Mouse (Mus musculus): ENCODE data around the gene Thap4.
A peak's percentile ranks its signal among the peaks of the same experiment; 100 is the strongest.
"Not testable (repeated sequence)": the region's sequence is repeated elsewhere in the genome, so short reads cannot be mapped to it uniquely, and the experiment has no call there.

Gene Thap4

DNA sequence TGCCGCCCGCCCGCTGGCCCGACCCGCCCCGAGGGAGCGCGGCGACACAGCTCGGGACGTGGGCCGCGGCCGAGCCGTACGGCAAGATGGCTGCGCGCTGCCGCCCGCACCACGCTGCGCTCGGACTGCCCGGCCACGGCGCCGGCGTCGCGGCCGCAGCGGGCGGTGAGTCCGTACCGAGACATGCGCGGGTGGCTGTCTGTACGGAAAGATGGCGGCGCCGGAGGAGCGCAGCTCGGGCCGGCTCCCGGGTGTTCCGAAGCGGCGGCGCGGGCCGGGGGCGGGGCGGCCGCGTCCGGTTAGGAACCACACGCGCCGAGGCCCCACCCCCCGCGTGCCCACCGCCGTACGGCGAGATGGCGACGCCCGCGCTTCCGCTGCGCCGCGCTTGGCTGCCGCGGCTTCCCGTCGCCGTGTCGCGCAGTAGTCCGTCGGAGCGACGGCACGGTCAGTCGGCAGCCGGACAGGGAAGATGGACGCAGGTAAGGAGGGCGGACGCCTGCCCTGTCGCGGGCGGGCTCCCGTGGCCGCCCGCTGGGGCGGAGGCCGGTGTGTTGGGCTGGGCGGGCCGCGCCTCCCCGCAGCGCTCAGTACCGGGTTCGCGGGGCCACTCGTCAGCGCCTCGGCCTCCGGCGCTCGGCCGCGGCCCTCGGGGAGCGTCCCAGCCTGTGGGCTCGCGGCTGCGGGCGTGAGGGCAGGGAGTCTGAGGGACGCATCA, at the start of gene Thap4:
Thap4 (minus strand) TSS at position 292 of the 718 bp plus-strand sequence.
- DNase-seq (ENCODE audit: low read depth, low spot score), result peak; percentile 91

DNA sequence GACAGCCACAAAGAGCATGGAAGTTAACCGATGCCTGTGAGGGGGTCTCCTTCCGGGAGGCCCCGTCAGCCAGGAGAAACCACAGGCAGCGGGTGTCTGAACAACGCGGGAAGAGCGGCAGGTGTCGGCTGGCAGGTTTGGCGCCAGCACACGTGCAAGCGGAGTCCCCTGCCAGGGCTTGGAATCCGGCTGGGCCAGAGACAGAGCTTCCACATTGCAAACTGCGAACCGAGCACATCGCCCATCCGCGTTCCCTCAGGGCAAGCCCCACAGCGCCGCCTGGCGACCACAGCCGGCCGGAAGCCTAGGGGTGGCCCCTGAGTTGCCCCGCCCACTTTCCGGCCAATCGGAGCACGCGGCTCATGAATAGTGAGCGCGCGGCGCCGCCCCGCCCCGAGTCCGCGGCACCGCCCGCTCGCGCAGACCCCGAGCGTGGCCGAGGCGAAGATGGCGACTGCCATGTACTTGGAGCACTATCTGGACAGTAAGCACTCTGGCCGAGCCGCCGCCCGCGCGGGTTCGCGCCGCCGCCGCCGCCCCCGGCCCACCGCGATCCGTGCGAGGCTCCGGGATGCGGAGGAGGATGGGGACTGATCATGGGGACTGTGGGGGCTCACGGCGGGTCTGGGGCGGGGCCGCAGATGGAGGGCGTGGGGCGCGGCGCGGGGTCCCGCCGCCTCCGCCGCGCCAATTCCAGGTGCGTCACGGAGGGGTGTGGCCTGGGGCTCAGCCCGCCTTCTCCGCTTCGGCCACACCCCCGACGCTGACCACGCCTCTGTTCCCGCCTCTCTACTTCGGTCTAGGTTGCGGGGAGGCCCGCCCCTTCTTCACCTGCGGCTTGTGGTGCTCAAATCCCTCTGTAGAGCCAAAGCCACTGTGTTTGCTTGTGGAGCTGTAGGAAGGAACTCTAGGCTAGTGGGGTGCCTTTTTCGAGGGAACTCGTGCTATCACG, 49.2 kb upstream of the Thap4 start, which contains the start of gene Ing5:
Ing5 (plus strand) TSS at position 410 of the 952 bp plus-strand sequence.
- peak; percentile 98 for DNase-seq (ENCODE audit: low read depth, low spot score)

- DNase-seq (ENCODE audit: low read depth, low spot score), result peak; percentile 23
These were observed 48.1 kb upstream of the Thap4 start for GRCm38 (mm10) chr1:93802771-93803170.

- DNase-seq (ENCODE audit: low read depth, low spot score), result peak; percentile 97
These were observed 47.1 kb upstream of the Thap4 start, which contains the start of gene Dtymk for GRCm38 (mm10) chr1:93801741-93802238. Gene Dtymk, minus strand, starts transcription at chr1:93801934.

DNA sequence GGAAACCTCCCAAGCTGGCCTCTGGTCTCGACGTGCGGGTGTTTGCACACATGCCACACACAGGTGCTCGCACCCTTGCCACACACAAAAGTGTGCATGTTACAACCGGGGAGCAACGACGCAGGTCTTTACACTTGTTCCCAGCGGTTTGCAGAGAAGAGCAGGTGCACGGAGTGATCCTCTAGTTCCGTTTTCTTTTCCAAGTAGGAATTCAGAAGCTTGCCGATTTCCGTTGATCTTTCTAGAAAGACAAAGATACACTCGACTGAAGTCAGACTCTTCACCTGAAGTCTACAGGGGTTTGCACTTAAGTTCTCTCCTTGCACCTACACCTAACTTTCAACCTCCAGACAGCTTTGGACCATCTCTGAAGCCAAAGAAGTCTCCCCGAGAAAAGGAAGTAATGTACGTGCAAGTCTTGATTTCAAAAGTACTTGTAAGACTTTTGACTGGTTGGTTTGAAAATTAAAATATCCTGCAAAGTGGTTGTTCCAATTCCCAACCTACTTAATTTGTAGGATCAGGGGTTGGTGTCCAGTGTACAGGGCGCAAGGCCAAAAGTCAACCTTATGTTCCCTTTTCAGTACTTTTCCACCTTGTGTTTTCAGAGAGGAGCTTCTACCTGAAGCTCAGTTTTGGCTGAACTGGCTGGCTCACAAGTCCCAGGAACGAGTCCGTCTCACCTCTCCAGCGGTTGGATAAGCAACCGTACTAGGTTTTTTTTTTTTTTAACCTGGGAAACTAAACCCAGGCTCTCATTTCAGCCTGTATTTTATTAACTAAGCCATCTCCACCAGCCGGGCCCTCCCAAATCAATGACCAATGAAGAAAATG, 46.2 kb upstream of the Thap4 start:
- DNase-seq (ENCODE audit: low read depth, low spot score), result peak; percentile 3

GRCm38 (mm10) chr1:93795886-93796285, 41.2 kb upstream of the Thap4 start:
- no peak for DNase-seq (ENCODE audit: low read depth, low spot score)

GRCm38 (mm10) chr1:93794526-93794925, 39.9 kb upstream of the Thap4 start:
- DNase-seq (ENCODE audit: low read depth, low spot score), result no peak

DNA sequence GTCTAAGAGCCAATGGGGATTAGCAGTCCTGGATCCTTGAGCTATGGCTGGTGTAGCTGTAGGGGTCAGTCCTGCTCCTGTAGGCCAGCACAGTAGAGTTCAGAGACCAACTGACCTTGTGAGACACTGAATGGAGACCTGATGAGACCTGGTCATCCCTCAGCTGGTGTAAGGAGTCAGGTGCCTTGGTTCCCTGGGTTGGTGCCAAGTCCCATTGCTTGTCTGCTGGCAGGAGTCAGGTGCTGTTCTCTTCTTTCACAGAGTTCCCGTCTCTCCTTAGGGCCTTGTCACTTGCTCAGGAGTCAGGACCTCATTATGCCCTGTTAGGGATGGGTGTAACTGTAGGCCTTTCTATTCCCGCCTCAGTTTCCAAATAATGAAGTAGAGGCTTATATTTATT, 32.2 kb upstream of the Thap4 start:
- no peak for DNase-seq (ENCODE audit: low read depth, low spot score)

DNA sequence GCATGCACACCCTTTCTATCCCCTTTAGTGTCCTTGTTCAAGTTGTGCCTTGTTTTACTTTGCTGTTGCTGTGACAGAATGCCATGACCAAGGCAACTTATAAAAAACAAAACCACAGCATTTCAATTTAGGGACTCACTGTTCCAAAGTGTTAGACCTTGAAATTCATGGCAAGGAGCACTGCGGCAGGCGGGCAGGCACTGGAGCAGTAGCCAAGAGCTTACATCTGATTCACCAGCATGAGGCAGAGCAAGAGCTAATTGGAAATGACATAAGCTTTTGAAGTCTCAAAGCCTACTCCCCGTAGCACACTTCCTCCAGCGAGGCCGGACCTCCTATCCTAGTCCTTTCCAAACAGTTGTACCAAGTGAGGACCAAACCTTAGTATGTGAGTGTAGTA, 22.0 kb upstream of the Thap4 start:
- no peak for DNase-seq (ENCODE audit: low read depth, low spot score)

GRCm38 (mm10) chr1:93769901-93770300, 15.2 kb upstream of the Thap4 start:
- no peak for DNase-seq (ENCODE audit: low read depth, low spot score)

DNA sequence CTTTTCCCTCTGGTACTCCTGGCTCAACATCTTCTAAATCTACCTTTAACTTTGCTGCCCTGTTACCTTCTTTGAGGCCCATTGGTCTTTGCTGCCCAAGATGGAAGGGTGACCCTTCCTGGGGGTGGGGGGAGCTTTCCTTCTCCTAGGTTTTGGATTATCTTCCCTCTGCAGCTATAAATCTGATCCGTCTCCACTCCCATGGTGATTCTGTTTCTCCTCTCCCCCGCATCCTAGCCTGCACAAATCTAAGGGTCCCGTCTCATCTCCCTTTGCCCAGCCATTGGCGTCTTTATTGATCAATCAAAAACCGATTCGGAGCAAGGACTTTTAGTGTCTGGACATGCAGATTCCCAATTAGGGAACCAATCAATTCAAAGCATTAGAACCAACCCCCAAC, 12.9 kb upstream of the Thap4 start:
- no peak for DNase-seq (ENCODE audit: low read depth, low spot score)

- no peak for DNase-seq (ENCODE audit: low read depth, low spot score)
These were observed 10.4 kb upstream of the Thap4 start for GRCm38 (mm10) chr1:93764871-93765591.

GRCm38 (mm10) chr1:93763531-93763930, 8.9 kb upstream of the Thap4 start:
- DNase-seq (ENCODE audit: low read depth, low spot score), result not testable (repeated sequence)

DNA sequence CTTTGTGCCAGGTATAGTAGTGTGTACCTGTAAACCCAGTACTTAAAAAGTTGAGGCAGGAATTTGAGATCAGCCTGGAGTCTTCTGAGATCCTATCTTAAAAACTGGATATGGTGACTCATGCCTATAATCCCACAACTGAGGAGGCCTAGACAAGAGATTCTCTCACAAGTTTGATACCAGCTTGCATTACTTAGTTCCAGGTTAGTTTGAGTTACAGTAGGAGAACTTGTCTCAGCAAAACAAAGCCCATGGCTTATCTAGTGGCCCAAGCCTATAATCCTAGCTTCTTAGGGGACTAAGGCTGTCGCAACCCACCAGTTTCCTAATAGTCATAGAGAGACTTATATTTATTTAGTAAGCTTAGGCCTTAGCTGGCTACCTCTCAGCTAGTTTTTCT, 5.4 kb upstream of the Thap4 start:
- DNase-seq (ENCODE audit: low read depth, low spot score), result no peak

DNA sequence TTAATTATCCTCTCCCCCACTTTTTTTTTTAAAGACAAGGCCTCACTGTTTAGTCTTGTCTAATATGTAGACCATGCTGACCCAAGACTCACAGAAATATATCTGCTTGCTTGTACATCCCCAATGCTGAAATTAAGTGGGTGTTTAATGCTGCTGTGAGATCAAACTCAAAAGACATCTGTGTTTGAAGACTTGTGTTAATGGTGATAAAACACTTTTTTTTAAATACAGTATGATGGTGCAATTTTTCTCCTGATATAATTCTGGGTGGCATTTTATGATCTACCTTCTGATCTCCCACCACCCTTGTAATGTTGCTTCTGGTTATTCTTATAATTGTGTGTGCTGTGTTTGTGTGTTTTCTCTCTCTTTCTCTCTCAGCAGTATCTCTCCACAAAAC, 1.5 kb upstream of the Thap4 start:
- DNase-seq (ENCODE audit: low read depth, low spot score), result no peak

GRCm38 (mm10) chr1:93755618-93756017, 954 bp upstream of the Thap4 start:
- no peak for DNase-seq (ENCODE audit: low read depth, low spot score)

DNA sequence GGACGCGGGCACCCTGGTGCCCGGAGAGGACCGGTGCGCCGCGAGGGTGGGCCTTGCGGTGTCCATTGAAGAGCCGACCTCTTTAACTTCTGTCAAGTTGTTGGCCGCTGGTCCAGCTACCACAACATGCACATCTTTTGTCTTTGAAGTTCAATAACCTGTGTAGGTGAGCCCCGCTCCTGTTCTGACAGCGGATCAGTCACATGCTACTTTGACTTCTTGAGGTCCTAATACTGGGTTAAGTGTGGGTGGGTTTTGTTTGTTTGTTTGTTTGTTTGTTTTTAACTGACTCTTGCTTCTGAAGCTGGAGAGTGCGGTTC, 587 bp upstream of the Thap4 start:
- DNase-seq (ENCODE audit: low read depth, low spot score), result no peak

DNA sequence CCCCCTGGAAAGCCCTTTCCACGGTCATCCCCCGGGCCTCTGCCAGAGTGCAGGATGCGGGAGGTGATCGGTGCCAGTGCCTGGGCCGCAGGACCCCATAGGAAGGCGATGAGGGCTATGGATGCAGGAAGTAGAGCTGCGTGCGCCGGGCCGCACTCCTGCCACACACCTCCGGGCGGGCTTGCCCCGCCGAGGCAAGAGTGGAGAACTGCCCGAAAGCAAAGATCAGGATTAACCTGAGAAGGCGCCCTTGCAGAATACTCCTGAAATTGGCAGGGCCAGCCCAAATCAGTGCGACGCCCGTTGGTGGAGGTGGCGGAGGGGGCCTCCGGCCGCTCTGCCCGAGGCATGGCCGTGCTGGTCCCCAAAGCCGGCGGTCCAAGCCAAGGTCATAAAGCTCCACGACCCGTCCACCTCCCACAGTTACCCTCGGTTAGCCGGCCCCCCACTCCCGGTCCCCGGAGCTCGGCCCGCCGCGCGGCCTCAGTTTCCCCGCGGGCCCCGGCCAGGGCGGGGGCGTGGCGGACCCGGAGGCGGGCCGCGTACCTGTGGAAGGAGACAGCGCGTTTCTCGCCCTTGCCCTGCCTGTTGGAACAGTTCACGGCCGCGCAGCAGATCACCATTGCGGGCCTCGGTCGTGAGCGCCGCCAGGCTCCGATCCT, 622 bp downstream of the Thap4 start:
- DNase-seq (ENCODE audit: low read depth, low spot score), result peak; percentile 38

DNA sequence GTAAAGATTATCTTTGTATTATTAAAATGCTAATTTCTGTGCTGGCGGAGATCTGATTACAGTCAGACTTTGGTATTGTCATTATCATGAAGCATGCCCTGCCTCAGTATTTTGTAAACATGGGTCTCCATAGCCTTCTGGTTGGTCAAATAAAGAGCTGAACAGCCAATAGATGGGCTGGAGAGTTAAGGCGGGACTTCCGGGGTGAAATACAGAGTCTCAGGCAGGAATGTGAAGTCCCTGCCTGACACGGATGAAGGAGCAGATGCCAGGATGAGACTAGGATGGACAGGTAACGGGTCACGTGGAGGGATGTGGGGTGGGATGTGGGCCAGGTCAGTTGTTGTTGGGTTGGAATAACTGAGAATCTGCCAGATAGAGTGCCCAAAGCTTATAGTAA, 3.4 kb downstream of the Thap4 start, which contains the start of gene Atg4b:
Atg4b (plus strand) TSS at position 211 of the 400 bp plus-strand sequence.
- DNase-seq (ENCODE audit: low read depth, low spot score), result no peak

DNA sequence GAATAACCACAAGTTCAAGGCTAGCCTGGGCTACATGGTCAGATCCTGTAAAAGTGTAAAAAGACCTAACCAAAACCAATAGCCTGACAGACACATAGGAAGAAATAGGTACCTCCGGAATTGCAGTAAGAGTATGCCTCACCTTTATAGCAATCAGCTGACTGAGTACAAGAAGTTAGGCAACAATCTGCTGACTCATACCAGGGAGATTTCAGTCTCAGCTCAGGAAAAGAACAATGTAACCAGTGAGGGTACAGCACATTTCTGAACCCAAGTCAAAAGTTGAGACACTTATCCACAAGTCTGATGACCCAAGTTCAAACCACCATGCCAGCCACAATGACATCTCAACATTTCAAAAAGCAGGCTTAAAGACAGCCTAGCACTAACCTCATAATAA, 6.1 kb downstream of the Thap4 start:
- no peak for DNase-seq (ENCODE audit: low read depth, low spot score)

All from CD4-positive helper T cell, adult 2 months (primary cell).